In genomic region chr5:53275376-53275775, GRCm38 (mm10) we compare ENCODE assay signal across 9 mouse cellular contexts. TPM values are rescaled to one million over a fixed set of nuclear protein-coding genes. Genes with fewer than 3 reads are reported as not detected.
DNase-seq lines count a peak whose midpoint lies in the region; ATAC-seq and TF ChIP-seq lines count a peak whose summit lies in the region.
"Had no signal": no experiment of that assay in that cellular context is flagged by ENCODE, and none has a peak within 500 bp of the region (broad histone marks: within the 10 kb centered on the region; RNA-seq: fewer than 3 reads in every experiment).

No protein-coding gene starts in this region.

- no peak for TF ChIP-seq CTCF in gastrocnemius, adult 2 months (IDR thresholded peaks at IDR 0.05)
- no peak for TF ChIP-seq CTCF in lung, postnatal 0 days (IDR thresholded peaks at IDR 0.05)

- ATAC-seq in forebrain, embryonic 12.5 days (ENCODE audit: low FRiP score) = peak; percentile 58; the same call in 1 of the 2 replicates
- ATAC-seq in midbrain, embryonic 15.5 days (replicated peaks) = peak; percentile 34; the same call in 1 of the 2 replicates
- no peak for ATAC-seq in lung, postnatal 0 days

- peaks cover 49% of the 10 kb centered on the region; the same call in 1 of the 2 replicates for H3K4me1 ChIP-seq in forebrain, embryonic 12.5 days
- peaks cover 15% of the 10 kb centered on the region for H3K4me1 ChIP-seq in midbrain, embryonic 15.5 days
- no peaks in the 10 kb centered on the region for H3K4me1 ChIP-seq in lung, postnatal 0 days (ENCODE audit: insufficient read depth, low read depth, low read length)

- H3K27ac ChIP-seq in gastrocnemius, adult 2 months = peak overlapping the region; percentile 89
- H3K27ac ChIP-seq in forebrain, embryonic 12.5 days = peak overlapping the region; percentile 76; the same call in 1 of the 2 replicates
- no peak overlapping the region; the same call in 1 of the 2 replicates for H3K27ac ChIP-seq in midbrain, embryonic 15.5 days
- no peak overlapping the region for H3K27ac ChIP-seq in lung, postnatal 0 days (ENCODE audit: low read length)
- H3K27ac ChIP-seq: embryonic facial prominence, embryonic 12.5 days had no signal

- no peak overlapping the region for H3K9ac ChIP-seq in forebrain, embryonic 12.5 days
- no peak overlapping the region for H3K9ac ChIP-seq in midbrain, embryonic 15.5 days
- no peak overlapping the region for H3K9ac ChIP-seq in lung, postnatal 0 days (replicated peaks; ENCODE audit: low read depth)
- H3K9ac ChIP-seq: embryonic facial prominence, embryonic 12.5 days had no signal

- no peak for TF ChIP-seq EP300 in lung, postnatal 0 days (IDR thresholded peaks at IDR 0.05)

- no peak for DNase-seq in gastrocnemius, adult 2 months
- no peak for DNase-seq in gastrocnemius, adult 18-20 months (ENCODE audit: low spot score)
- DNase-seq in left cerebral cortex, postnatal 4 days = peak; percentile 40
- DNase-seq in left cerebral cortex, postnatal 25 days (ENCODE audit: low spot score in 2 of 2) = no peak
- no peak for DNase-seq in layer of hippocampus, adult 11-12 months (ENCODE audit: low spot score)
- no peak for DNase-seq in lung, postnatal 0 days (ENCODE audit: low spot score)

- 26% methylated on average over 3 of the region's 3 CpGs for WGBS in forebrain, embryonic 12.5 days
- WGBS in midbrain, embryonic 15.5 days = 32% methylated on average over 3 of the region's 3 CpGs
- 48% methylated on average over 3 of the region's 3 CpGs for WGBS in lung, postnatal 0 days

- no peak overlapping the region for H3K4me3 ChIP-seq in gastrocnemius, adult 2 months
- H3K4me3 ChIP-seq in forebrain, embryonic 12.5 days (replicated peaks) = no peak overlapping the region
- H3K4me3 ChIP-seq in midbrain, embryonic 15.5 days = no peak overlapping the region
- no peak overlapping the region for H3K4me3 ChIP-seq in lung, postnatal 0 days (ENCODE audit: low read depth, low read length)
- H3K4me3 ChIP-seq: embryonic facial prominence, embryonic 12.5 days had no signal

- no peaks in the 10 kb centered on the region for H3K9me3 ChIP-seq in forebrain, embryonic 12.5 days
- no peaks in the 10 kb centered on the region for H3K9me3 ChIP-seq in midbrain, embryonic 15.5 days
- H3K9me3 ChIP-seq in lung, postnatal 0 days (ENCODE audit: low read length) = no peaks in the 10 kb centered on the region
- H3K9me3 ChIP-seq: embryonic facial prominence, embryonic 12.5 days had no signal

- intact Hi-C loops in gastrocnemius, adult 2 months (cut with DNase I) = loop anchor here (2.0 kb wide), 1 partner anchor 31 kb away; no protein-coding TSS in a partner anchor
- intact Hi-C loops in left cerebral cortex, postnatal 4 days (cut with DNase I) = loop anchor here (10.0 kb wide), 1 partner anchor 49 kb away; no protein-coding TSS in a partner anchor
- intact Hi-C loops in left cerebral cortex, postnatal 25 days (cut with DNase I) = no loop called here

- no peaks in the 10 kb centered on the region; the same call in none of the 2 replicates for H3K36me3 ChIP-seq in forebrain, embryonic 12.5 days (replicated peaks)
- no peaks in the 10 kb centered on the region for H3K36me3 ChIP-seq in midbrain, embryonic 15.5 days (replicated peaks)
- 0 out of 2 replicates have a peak, but pooled peaks cover 7% of the 10 kb centered on the region for H3K36me3 ChIP-seq in lung, postnatal 0 days (ENCODE audit: insufficient read depth, low read length)

- H3K27me3 ChIP-seq in forebrain, embryonic 12.5 days = no peaks in the 10 kb centered on the region; the same call in 1 of the 2 replicates
- no peaks in the 10 kb centered on the region for H3K27me3 ChIP-seq in midbrain, embryonic 15.5 days (replicated peaks)
- no peaks in the 10 kb centered on the region for H3K27me3 ChIP-seq in lung, postnatal 0 days (replicated peaks; ENCODE audit: insufficient read depth, low read length)
- H3K27me3 ChIP-seq: embryonic facial prominence, embryonic 12.5 days had no signal

- H3K4me2 ChIP-seq in forebrain, embryonic 12.5 days = no peak overlapping the region
- H3K4me2 ChIP-seq in midbrain, embryonic 15.5 days = no peak overlapping the region
- no peak overlapping the region for H3K4me2 ChIP-seq in lung, postnatal 0 days (replicated peaks; ENCODE audit: low read depth, low read length)
- H3K4me2 ChIP-seq: embryonic facial prominence, embryonic 12.5 days had no signal

RNA-seq across cellular contexts. Expression of gene Smim20, which starts 8.5 kb away (rescaled TPM):
- total RNA-seq in gastrocnemius, adult 2 months (2021) = 10 to 100 TPM; 55.5 to 67.5 TPM
- 10 to 100 TPM; 51.0 to 57.7 TPM for total RNA-seq in gastrocnemius, adult 18-20 months (2021)
- 10 to 100 TPM; 25.7 to 27.6 TPM for total RNA-seq in left cerebral cortex, postnatal 4 days (2021)
- total RNA-seq in left cerebral cortex, postnatal 25 days (2021) = 10 to 100 TPM; 35.1 to 38.6 TPM
- 58.2 and 59.1 TPM in 2 replicates for polyA plus RNA-seq in forebrain, embryonic 12.5 days (2016; fragmentation: Nextera tagmentation; extraction: Ambion mirVana)
- polyA plus RNA-seq in midbrain, embryonic 15.5 days (2015; fragmentation: Nextera tagmentation; extraction: Ambion mirVana) = 67.8 and 69.4 TPM in 2 replicates
- polyA plus RNA-seq in lung, postnatal 0 days (2015; fragmentation: Nextera tagmentation; extraction: Ambion mirVana) = 85.6 and 88.2 TPM in 2 replicates

Comparison
In these comparisons a context has a peak if more than half of its experiments do, and no peak if none do; other contexts are left out.
1. H3K27ac ChIP-seq: peak in gastrocnemius, adult 2 months (single experiment) and forebrain, embryonic 12.5 days (single experiment); none in midbrain, embryonic 15.5 days (single experiment) and lung, postnatal 0 days (single experiment).